Mouse (Mus musculus) skeletal muscle tissue, postnatal 0 days (tissue): ENCODE measurements around the gene Lnpep. TPM values are rescaled to one million over a fixed set of nuclear protein-coding genes. Genes with fewer than 3 reads are reported as not detected.

Experiments
- polyA plus RNA-seq: library from polyadenylated mRNA; unstranded; fragments of >200 nt; fragmentation: Nextera tagmentation; extraction: Ambion mirVana; gene quantifications from 2 replicates; pipeline ENCODE4 v1.2.1, GENCODE M21; 2015

The Lnpep gene
- polyA plus RNA-seq: 8.3 and 9.9 TPM in 2 replicates

DNA sequence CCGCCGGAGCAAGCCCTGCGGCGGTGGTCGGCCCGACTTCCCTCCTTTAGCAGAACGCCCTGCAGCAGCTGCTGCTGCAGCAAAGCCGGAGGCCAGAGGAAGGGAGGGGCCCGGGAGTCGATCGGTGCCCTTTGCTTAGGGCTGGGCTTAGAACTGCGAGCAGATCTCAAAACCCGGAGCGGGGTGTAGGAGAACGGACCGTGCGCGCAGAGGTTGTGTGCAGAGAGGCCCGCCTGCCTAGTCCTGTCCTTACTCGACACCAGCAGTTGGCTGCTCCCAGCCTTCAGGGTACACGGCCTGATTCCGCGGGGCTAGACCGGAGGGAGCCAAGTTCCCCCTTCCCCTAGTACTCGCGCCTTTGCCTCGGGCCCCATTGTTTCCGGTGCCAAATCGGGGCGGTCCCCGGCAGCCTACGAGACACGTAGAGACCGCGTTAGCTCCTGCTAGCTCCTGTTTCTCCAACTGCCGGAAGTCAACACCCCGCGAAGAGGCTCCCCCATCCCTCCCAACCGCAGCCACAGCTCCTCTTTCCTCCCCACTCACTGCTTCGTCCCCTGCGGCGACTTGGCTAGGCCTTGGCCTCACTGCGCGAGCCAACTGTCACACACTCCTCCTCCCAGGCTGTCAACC, at the start of gene Lnpep:
Lnpep (minus strand) TSS at position 94 of the 630 bp plus-strand sequence.

Other genes with a start within 250 kb of the Lnpep start
- 2.9 and 4.3 TPM in 2 replicates for gene Lix1, start 222.4 kb downstream of the Lnpep start, polyA plus RNA-seq
- gene Vmn2r90, start 78.7 kb upstream of the Lnpep start, polyA plus RNA-seq: not detected in 2 replicates
- 7.7 and 10.5 TPM in 2 replicates for gene Spaca6, start 202.1 kb upstream of the Lnpep start, polyA plus RNA-seq
- gene Has1, start 230.2 kb upstream of the Lnpep start, polyA plus RNA-seq: 0.62 TPM in 2 replicates